Mouse (Mus musculus) layer of hippocampus, adult 9-11 months (tissue): Measurements from ENCODE around the gene Eprs.
A peak's percentile ranks its signal among the peaks of the same experiment; 100 is the strongest.

Experiments
- DNase-seq: peaks from one replicate; pipeline ENCODE4 v3.0.0; 2022

The Eprs gene

GRCm38 (mm10) chr1:185452461-185452860 lies 89.6 kb downstream of the Eprs start:
- DNase-seq = no peak

- DNase-seq = no peak
Observed at GRCm38 (mm10) chr1:185454144-185454543, 91.3 kb downstream of the Eprs start.

- DNase-seq = peak; percentile 50
Observed at GRCm38 (mm10) chr1:185454575-185454954, 91.7 kb downstream of the Eprs start, which contains the start of gene Slc30a10. Gene Slc30a10 (plus strand): TSS chr1:185454848.

GRCm38 (mm10) chr1:185454955-185455701 lies 92.3 kb downstream of the Eprs start:
- peak; percentile 14 for DNase-seq

- no peak for DNase-seq
Observed at GRCm38 (mm10) chr1:185456327-185456726, 93.5 kb downstream of the Eprs start.

GRCm38 (mm10) chr1:185460096-185460495 lies 97.3 kb downstream of the Eprs start:
- no peak for DNase-seq

- DNase-seq = no peak
Observed at GRCm38 (mm10) chr1:185462889-185463288, 100.0 kb downstream of the Eprs start.

GRCm38 (mm10) chr1:185469551-185470021 lies 106.7 kb downstream of the Eprs start:
- no peak for DNase-seq

- DNase-seq = no peak
Observed at GRCm38 (mm10) chr1:185472025-185472720, 109.3 kb downstream of the Eprs start.

- DNase-seq = no peak
Observed at GRCm38 (mm10) chr1:185472730-185473129, 109.9 kb downstream of the Eprs start.

GRCm38 (mm10) chr1:185473437-185473836 lies 110.6 kb downstream of the Eprs start:
- no peak for DNase-seq
